Mouse (Mus musculus) inflammation-experienced regulatory T-cells, adult 16 weeks (primary cell): ENCODE measurements around the gene Il1f8. TPM values are rescaled to one million over a fixed set of nuclear protein-coding genes. Genes with fewer than 3 reads are reported as not detected.

Experiments
- polyA plus RNA-seq: library from polyadenylated mRNA; unstranded; fragments of 100-300 nt; shearing (Covaris generic); gene quantifications from one replicate; pipeline ENCODE4 v1.2.1, GENCODE M21; 2017

The Il1f8 gene
- polyA plus RNA-seq = not detected

DNA sequence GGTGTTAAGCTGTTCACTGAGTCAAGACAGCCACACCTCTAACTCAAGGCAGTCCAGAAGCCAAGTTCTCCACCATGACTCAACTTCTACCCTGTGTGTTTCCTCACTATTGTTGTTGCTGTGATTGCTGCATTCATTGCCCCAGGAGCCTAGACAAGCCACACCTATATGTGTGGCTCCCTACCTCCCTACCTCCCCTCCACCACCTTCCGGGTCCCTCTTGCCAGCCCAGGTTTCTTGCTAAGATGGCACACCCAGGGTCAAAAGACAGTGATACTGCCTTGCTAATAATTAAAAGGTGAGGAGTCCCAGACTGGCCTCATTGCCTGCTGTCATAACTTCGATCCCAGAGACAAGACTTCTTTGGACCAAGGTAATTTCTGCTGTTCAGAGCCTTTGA is at the start of gene Il1f8:
Il1f8 (plus strand) TSS at position 301 of the 400 bp plus-strand sequence.

DNA sequence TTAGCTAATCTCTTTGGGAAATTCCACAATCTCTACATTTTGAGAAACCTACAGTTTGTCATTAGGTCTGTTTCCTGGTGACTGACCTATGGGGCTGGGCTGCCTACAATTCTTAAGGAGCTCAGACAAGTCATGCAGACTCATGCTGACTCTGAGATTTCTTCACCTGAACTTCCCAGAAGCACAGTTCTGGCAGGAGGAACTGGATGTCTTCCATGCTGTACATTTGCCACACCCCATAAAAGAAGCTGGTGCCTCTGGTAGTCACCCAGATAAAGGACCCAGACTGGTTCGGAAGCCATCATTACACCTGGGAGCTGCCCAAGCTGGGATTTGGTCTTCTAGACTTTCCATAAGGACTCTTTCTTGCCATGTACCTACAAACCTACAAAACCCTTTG is 33.2 kb downstream of the Il1f8 start, which contains the start of gene Il1f9:
Il1f9 (plus strand) TSS at position 301 of the 400 bp plus-strand sequence.

Other genes starting within 250 kb of the Il1f8 start
- not detected for gene Hnmt, start 103.8 kb upstream of the Il1f8 start, polyA plus RNA-seq
- gene Tbpl2, start 56.6 kb upstream of the Il1f8 start, polyA plus RNA-seq = not detected
- gene Il1f9, start 33.3 kb downstream of the Il1f8 start, polyA plus RNA-seq = not detected
- gene Il1f6, start 62.3 kb downstream of the Il1f8 start, polyA plus RNA-seq = not detected
- gene Il1f5, start 123.8 kb downstream of the Il1f8 start, polyA plus RNA-seq = not detected
- gene Il1f10, start 138.0 kb downstream of the Il1f8 start, polyA plus RNA-seq = not detected
- gene Il1rn, start 183.7 kb downstream of the Il1f8 start, polyA plus RNA-seq = 2.5 TPM
- 210 TPM for gene Psd4, start 214.4 kb downstream of the Il1f8 start, polyA plus RNA-seq